In genomic region chr1:135083465-135083864, GRCm38 (mm10) we compare ENCODE assay signal across 12 mouse cellular contexts. TPM values are rescaled to one million over a fixed set of nuclear protein-coding genes. Genes with fewer than 3 reads are reported as not detected.
DNase-seq lines count a peak whose midpoint lies in the region; ATAC-seq lines count a peak whose summit lies in the region.
"Had no signal": no experiment of that assay in that cellular context is flagged by ENCODE, and none has a peak within 500 bp of the region (broad histone marks: within the 10 kb centered on the region; RNA-seq: fewer than 3 reads in every experiment).

No protein-coding gene starts in this region.

- 0 out of 2 replicates have a peak, but pooled peaks cover 4% of the 10 kb centered on the region for H3K4me1 ChIP-seq in intestine, embryonic 15.5 days (replicated peaks)

- H3K36me3 ChIP-seq in intestine, embryonic 15.5 days = no peaks in the 10 kb centered on the region

- no peak overlapping the region for H3K9ac ChIP-seq in intestine, embryonic 15.5 days
- H3K9ac ChIP-seq: hindbrain, embryonic 14.5 days had no signal

- H3K27ac ChIP-seq in intestine, embryonic 15.5 days = no peak overlapping the region
- H3K27ac ChIP-seq: hindbrain, embryonic 14.5 days; kidney, postnatal 0 days had no signal

- H3K27me3 ChIP-seq in intestine, embryonic 15.5 days (replicated peaks) = peaks cover 30% of the 10 kb centered on the region

- no peak overlapping the region for H3K4me3 ChIP-seq in intestine, embryonic 15.5 days (replicated peaks)

- DNase-seq in embryo, embryonic 10 days (ENCODE audit: low spot score) = peak; percentile 47
- no peak for DNase-seq in embryo, embryonic 9.5 days (ENCODE audit: extremely low spot score)
- peak; percentile 63 for DNase-seq in 3134 (ENCODE audit: extremely low read depth, insufficient read length, low spot score)
- peak; percentile 32 to 59 for DNase-seq in adrenal gland, postnatal 36 days
- peak; percentile 64 to 70 for DNase-seq in heart, adult 9 months (ENCODE audit: low spot score in 2 of 2)
- no peak for DNase-seq in spleen, adult 18-20 months
- DNase-seq in kidney, postnatal 4 days = no peak
- DNase-seq: B cell, adult 2 months had no signal

- no peak overlapping the region for H3K4me2 ChIP-seq in intestine, embryonic 15.5 days (replicated peaks)
- H3K4me2 ChIP-seq: hindbrain, embryonic 14.5 days; liver, embryonic 11.5 days had no signal

- H3K9me3 ChIP-seq in intestine, embryonic 15.5 days = no peaks in the 10 kb centered on the region

- no peak for ATAC-seq in intestine, embryonic 15.5 days

- WGBS in intestine, embryonic 15.5 days = 77% methylated on average over 9 of the region's 9 CpGs

RNA-seq across cellular contexts. Expression of gene Lgr6, which starts 21.6 kb away (rescaled TPM):
- total RNA-seq in adrenal gland, postnatal 36 days (2021) = 1 to 10 TPM; 1.2 to 2.2 TPM
- polyA plus RNA-seq in intestine, embryonic 15.5 days (2015; fragmentation: Nextera tagmentation; extraction: Ambion mirVana) = 0.45 and 0.49 TPM in 2 replicates

RNA-seq across cellular contexts. Expression of gene Ptpn7, which starts 49.0 kb away (rescaled TPM):
- total RNA-seq in adrenal gland, postnatal 36 days (2021) = 1 to 10 TPM in 1 of 2 experiments, under 1 TPM in 1; 0.63 to 1.1 TPM
- 2.0 TPM in 2 replicates for polyA plus RNA-seq in intestine, embryonic 15.5 days (2015; fragmentation: Nextera tagmentation; extraction: Ambion mirVana)

Comparison
In these comparisons a context has a peak if more than half of its experiments do, and no peak if none do; other contexts are left out.
1. DNase-seq: peak in embryo, embryonic 10 days (single experiment), 3134 (single experiment), adrenal gland, postnatal 36 days (2 of 2) and heart, adult 9 months (2 of 2); none in embryo, embryonic 9.5 days (single experiment), spleen, adult 18-20 months (0 of 2) and kidney, postnatal 4 days (0 of 2).